Mouse (Mus musculus): ENCODE measurements around the gene Gm10719. TPM values are rescaled to one million over a fixed set of nuclear protein-coding genes. Genes with fewer than 3 reads are reported as not detected.
"Not testable (repeated sequence)": the region's sequence is repeated elsewhere in the genome, so short reads cannot be mapped to it uniquely, and the experiment has no call there.

The Gm10719 gene
- total RNA-seq, 2 experiments from 2014 or later: 0.39 TPM; not detected in 1

- DNase-seq (ENCODE audit: low spot score): peak; percentile 49
Measured at GRCm38 (mm10) chr9:3024912-3025467, 7.8 kb downstream of the Gm10719 start, which contains the start of gene Gm10717. Gm10717 (plus strand) TSS chr9:3025417.

GRCm38 (mm10) chr9:3025653-3026052 lies 8.4 kb downstream of the Gm10719 start:
- DNase-seq (ENCODE audit: low spot score): peak; percentile 74

GRCm38 (mm10) chr9:3026136-3026535 lies 8.9 kb downstream of the Gm10719 start:
- DNase-seq (ENCODE audit: low spot score): not testable (repeated sequence)

GRCm38 (mm10) chr9:3026741-3027140 lies 9.5 kb downstream of the Gm10719 start:
- not testable (repeated sequence) for DNase-seq (ENCODE audit: low spot score)

GRCm38 (mm10) chr9:3027200-3027599 lies 10.0 kb downstream of the Gm10719 start:
- not testable (repeated sequence) for DNase-seq (ENCODE audit: low spot score)

- peak; percentile 23 for DNase-seq (ENCODE audit: low spot score)
Measured at GRCm38 (mm10) chr9:3029276-3030000, 12.2 kb downstream of the Gm10719 start.

- not testable (repeated sequence) for DNase-seq (ENCODE audit: low spot score)
Measured at GRCm38 (mm10) chr9:3030677-3031318, 13.6 kb downstream of the Gm10719 start.

GRCm38 (mm10) chr9:3034299-3034698 lies 17.1 kb downstream of the Gm10719 start, which contains the start of gene Gm17535:
Gm17535 (plus strand) TSS chr9:3034599.
- DNase-seq (ENCODE audit: low spot score): not testable (repeated sequence)

GRCm38 (mm10) chr9:3036577-3036976 lies 19.4 kb downstream of the Gm10719 start, which contains the start of gene Gm10715:
Gm10715 (plus strand) TSS chr9:3036877.
- DNase-seq (ENCODE audit: low spot score): not testable (repeated sequence)

GRCm38 (mm10) chr9:3038161-3038560 lies 21.0 kb downstream of the Gm10719 start:
- DNase-seq (ENCODE audit: low spot score): not testable (repeated sequence)

Small RNA genes within 50 kb of the gene (microRNA-seq; reads per million reads assigned to microRNA genes)
- not detected for gene Mir101c

Other genes with a start within 250 kb of the Gm10719 start
- gene Gm10722, start 16.5 kb upstream of the Gm10719 start, total RNA-seq (2021): not detected
- gene Gm11168, start 14.1 kb upstream of the Gm10719 start, total RNA-seq (2021): not detected
- gene Gm10721, start 4.3 kb upstream of the Gm10719 start, total RNA-seq (2021): under 1 TPM in 1 of 2 experiments, not detected in 1; 0.48 TPM
- not detected for gene Gm10720, start 1.8 kb upstream of the Gm10719 start, total RNA-seq (2021)
- not detected for gene Gm10718, start 6.1 kb downstream of the Gm10719 start, total RNA-seq (2021)
- not detected for gene Gm10717, start 8.0 kb downstream of the Gm10719 start, total RNA-seq (2021)
- gene Gm17535, start 17.2 kb downstream of the Gm10719 start, total RNA-seq (2021): not detected
- not detected for gene Gm10715, start 19.5 kb downstream of the Gm10719 start, total RNA-seq (2021)

All from gastrocnemius, adult 18-20 months (tissue).